Mouse (Mus musculus) right cerebral cortex, postnatal 36 days (tissue): ENCODE results near the gene Mrps11.

Experiments used
- DNase-seq, 2 experiments: peaks; one replicate each; pipeline ENCODE4 v3.0.0; 2022; ENCODE audit warnings: low spot score in 2 of 2, mixed read lengths in 1 of 2

Mrps11 gene

DNA sequence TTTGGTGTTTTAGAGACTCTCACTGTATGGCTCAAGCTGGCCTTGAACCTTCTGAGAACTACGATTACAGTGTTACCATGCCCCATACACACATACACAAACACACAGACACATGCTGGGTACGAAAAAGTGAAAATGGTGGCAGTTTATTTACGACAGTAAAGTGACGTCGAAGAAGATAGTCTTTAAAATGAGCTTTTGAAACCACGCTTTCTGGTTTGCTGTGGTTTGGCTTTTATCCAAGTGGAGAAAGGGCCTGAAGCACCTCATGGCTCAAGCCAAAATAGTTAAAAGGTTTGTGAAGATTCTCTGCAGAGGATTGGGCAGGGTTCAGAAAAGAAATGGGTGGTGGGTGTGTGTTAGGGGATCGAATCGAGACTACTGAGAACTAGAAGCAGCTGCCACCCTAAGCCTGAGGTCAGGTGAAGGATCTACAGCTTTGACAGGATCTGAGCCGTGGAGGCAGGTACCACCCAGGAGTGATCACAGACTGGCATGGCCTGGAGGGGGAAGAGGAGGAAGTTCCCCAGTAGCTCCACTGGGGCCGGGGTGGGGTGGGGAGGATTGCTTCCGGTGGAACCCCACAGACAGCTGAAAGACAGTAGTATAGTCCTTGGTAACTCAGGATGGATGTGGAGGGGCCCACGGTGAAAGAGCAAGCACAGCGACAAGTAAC is 11.1 kb downstream of the Mrps11 start:
- DNase-seq, result no peak

DNA sequence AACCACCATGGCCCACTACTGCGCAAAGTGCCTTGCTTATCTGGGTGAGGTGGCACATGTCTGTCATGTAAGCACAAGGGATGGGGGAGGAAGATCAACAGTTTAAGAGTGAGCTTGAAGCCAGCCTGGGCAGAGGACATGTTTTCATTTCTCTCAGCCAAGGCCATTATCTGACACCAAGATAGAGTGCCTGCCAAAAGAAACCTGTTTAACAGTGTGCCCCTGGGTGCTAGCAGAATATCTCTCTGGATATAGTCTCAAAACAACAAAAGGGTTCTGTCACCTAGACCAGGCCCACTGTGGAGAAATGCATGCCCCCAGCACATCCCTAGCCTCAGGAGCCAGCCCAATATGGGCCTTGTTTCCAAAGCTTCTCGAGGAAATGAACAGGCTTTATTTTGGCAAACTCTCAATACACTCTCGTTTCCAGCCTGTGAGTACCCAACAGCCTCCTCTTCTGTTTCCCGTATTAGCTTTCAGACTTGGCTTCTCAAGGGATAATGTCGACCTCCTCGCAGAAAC is 11.7 kb downstream of the Mrps11 start:
- DNase-seq, result no peak

DNA sequence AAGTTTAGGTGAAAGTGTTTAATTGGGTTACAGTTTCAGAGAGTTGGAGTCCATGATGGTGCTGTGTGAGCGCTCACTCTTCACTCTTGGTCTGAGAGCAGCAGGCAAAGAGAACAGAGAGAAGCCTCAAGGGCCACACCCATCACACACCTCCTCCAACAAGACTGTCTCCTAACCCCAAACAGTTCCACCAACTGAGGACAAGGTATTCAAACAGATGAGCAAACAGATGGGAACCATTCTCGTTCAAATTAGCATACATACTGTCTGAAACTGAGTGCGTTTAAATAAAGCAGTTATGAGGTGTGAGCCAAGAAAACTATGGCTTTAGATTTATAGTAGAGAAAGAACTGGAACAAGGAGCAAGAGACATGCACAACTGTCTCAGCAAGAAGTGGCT is 13.7 kb downstream of the Mrps11 start:
- peak in 1 of 2 experiments; percentile 47 for DNase-seq

DNA sequence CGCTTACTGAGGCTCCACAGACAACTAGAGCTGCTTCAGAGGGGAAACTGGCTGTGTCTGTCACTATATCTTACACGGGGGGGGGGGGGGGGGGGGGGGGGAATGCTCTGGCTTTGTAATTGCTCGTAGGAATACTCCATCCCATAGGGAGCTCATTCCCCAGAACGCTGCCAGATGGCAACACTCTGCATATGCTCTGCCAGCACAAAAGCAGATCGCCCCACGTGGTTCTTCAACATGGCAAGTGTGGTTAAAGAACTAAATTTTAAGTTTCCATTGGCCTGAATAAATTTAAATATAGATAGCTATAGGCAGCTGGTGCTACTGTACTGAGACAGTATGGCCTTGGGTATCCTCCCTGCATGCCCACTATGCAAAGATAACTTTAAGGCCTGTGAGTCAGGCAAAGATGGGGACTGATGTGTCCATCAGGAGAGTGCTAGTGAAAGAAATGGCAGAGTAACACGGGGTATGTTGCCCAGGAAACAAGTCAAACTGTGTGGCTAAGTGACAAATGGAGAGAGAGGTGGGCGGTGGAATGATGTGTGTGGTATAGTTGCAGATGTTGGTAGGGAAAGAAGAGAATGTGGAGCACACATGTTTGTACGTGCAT is 15.0 kb downstream of the Mrps11 start:
- DNase-seq, result peak; percentile 69 to 71

DNA sequence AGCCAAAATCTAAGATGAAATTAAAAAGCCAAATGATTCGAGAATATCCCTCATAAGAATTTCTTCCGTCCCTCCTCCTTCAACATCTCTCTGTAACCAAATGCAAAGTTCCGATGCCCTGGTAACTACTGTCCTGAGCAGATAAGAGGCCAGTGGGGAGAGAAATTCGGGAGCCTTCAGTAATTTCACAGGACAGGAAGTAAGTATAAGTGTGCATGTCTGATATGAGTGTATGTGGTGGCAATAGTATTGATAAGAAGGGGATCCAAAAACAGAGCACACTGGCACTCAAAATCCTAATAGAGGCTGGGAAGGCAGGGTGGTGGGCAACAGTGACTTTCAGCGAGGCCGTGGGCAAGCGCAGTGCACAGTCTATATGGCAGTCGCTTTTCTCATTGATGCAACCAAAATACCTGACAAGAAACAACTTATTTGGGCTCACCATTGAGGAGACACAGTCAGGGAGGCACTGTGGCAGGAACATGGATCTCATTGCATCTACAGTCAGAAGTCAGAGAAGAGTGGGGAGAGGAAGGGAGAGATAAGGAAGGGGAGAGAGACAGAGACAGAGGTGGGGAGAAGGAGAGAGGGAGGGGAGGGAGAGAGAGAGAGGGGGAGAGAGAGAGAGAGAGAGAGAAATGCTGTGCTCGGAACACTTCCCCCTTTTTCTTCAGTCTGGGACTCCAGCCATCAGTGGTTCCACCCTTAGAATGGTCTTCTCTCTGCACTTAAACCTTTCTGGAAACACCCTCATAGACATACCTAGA is 17.0 kb downstream of the Mrps11 start:
- no peak for DNase-seq

DNA sequence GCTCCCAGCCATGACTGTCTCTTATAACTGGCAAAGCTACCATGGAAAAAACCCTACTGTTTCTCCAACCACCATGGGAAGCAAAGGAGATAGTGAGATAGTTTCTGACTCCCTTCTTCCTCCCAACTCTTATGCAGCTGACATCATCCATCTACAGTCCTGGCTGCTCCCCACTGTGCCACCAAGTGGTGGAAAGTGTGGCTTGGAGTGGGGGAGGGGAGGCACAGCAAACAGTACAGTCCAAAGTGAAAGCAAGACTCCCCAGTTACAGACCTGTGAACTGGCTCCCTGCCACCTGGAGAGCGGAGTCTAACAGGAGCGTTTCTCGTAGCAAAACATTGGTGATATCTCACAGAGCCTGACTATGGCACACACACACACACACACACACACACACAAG is 20.9 kb downstream of the Mrps11 start:
- no peak for DNase-seq

DNA sequence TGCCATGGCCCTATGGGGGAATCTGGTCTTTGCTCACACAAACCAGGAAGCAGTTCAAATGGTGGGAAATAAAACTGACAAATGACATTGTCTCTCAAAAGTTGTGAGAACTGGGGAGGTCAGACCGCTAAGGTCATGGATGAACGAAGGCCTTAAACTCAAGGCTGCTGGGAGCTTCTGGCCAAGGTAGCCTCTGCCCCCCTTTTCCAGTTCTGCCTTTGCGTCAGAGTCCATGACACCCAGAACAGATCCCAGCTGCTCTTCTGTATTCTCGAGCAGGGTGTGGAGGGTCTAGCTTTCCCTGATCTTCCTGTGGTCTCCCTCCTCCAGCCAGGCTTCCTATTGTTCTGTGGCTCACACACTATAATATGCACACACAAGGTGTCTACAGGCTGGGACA is 24.3 kb downstream of the Mrps11 start:
- no peak for DNase-seq

DNA sequence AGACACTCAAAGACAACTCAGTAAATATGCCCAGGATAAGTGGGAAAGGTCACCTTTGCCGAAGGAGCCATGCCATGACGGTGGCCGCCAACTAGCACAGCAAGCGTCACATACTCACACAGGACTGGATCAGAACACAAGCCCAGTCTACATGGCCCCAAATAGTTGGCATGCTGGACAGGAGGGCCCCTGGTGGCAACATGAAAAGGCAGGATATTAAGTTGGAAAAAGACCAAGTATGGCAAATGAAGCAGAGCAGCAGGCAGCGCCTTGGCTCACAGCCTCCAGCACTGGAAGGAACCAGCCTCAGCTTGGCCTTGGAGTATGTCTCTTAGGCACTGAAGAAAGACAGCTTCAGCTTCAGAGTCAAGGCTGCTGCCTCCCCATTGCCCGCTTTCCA is 30.9 kb downstream of the Mrps11 start:
- no peak for DNase-seq

DNA sequence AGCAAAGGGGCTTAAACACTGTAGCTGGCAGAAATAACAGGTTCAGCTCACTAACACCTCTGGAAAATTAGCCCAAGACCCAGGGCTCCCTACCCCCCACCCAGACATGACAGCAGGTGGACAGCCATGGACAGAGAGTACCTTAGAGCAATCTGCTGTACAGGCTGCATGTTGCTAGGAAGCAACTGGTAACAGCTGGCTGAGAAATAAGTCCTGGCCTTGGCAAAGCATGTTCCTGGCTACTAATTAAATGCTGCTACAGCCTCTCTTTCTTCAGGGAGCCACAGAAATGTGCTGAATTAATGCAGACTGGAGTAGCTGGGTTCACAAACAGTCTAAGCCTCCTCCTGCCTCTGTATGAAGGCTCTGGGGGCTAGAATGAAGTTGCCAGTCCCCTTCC is 31.8 kb downstream of the Mrps11 start:
- DNase-seq, result no peak

DNA sequence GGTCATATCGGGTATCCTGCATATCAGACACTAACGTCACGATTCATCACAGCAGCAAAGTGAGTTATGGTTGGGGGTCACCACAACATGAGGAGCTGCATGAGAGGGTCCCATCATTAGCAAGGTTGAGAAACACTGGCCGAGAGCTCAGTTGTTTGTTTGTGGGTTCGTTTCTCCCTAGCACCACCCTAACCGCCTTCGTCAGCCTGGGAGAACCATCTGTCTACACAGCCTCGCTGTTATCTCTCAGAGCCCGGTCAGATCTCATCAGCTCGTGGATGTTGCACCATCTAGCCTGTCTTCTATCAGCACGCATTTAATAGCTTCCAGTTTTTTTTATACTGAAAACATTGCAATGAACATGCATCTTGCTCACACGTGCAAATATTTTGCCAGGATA is 35.4 kb downstream of the Mrps11 start:
- DNase-seq, result no peak

DNA sequence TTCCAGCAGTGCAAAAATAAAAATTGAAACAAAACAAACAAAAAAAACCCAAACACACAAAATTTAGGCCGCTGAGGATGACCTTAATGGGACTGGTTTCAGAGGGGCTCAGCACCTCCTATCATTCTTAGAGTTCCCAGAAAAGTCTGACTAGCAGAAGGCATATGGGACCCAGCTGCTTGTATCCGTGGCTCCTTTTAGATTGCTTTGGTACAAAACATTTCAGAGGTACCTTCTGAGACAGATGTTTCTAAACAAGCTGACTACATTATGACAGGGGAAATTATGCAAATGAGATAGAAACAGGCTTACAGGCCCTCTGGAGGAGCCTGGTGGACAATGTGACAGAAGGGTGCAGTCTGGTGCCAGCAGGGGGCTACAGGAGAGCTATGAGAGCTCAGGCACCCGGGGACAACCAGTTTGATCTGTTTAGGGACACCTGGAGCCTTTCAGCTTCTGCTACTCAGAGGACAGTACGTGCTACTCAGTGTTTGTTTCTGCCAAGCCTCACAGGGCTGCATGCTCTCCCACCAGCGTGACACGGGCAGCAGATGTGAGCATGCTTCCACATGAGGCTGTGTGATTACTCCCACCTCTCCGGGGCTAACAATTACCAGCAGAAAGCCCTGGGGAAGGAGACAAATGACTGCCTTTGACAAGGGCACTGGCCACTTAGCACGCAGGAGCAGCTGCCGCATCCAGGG is 43.9 kb downstream of the Mrps11 start:
- no peak for DNase-seq

DNA sequence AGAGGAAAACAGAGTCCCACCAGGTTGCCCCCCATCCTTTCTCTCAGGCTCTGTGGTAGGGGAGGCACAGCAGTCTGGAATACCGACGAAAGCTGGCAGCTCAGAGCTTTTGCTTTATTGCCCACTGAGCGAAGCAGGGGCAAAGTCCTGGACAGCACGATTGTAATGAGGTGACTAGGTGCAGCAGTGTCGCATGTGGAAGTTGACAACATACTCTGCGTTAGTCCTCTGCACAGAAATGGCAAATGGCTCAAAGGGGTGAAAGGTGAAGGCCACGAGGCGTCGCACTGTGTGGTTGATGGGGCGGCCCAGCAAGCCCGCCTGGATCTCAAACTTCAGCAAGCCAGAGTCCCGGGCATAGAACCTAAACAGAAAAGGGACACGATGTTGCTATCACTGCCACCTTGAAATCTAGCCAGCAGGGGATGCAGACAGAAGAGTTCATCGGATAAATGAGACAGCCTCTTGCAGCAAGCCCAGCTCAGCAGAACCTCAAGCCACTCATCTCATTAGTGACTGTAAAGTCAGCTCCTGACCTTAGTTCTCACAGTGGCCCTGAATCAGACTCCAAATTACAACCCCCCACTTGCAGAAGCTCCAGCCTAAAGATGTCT is 44.9 kb downstream of the Mrps11 start:
- DNase-seq, result no peak

DNA sequence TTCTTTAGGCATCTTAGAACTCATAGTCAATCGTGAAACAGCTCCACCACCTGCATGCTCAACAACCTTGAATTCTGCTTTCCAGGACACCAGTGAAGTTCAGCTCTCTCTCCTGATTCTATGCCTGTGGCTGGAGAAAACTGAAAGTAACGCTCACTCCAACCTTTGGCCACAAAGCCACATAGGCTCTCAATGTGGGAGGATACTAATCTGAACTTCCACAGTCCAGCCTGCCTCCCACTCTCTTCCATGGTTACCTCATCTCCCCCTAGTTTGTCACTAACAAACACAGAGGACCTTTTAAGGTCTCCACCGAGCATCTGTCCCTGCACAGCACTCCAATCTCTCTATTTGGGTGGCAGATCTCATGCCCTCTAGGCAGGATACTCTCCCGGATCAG is 52.7 kb downstream of the Mrps11 start:
- DNase-seq, result no peak

DNA sequence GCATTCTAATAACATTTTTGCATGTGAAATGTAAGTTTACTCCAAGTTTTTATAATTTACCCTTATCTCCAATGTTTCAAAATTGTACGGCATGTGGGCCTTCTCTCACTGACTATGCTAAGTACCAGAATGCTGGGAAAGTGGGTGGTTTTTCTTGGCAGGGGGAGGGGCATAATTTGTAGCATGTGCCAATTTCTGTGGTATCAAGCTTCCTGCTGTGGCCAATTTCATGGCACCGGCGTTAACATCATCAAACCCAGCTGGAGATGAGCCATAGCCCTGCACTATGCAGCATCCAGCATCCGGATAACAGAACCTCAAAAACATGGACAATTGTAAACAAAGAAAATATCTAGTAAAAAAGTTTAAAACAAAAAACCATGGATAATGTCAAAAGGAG is 54.3 kb downstream of the Mrps11 start:
- no peak for DNase-seq

DNA sequence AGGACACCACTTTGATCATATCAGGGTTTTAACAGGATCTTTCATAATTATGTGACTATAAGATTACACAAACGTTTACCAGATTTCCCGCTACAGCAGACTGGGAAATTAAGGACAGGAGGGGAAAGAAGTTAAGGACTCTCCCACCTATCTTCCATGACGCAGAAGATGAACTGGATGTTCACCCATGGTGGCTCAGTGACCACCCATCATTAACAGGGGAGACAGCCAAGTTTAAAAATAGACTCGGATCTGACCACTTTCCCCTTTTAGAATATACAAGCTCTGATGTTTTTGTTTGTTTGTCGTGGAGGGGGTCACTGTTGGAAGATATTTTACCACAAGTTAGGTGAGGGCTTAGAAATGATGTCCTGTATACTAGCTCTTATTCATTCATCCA is 58.7 kb downstream of the Mrps11 start:
- DNase-seq, result no peak
